Mouse (Mus musculus): ENCODE results near the gene Cdk6. TPM values are rescaled to one million over a fixed set of nuclear protein-coding genes. Genes with fewer than 3 reads are reported as not detected.
"Not testable (repeated sequence)": the region's sequence is repeated elsewhere in the genome, so short reads cannot be mapped to it uniquely, and the experiment has no call there.

The Cdk6 gene
- total RNA-seq, 4 experiments from 2014 or later = 0.56 to 1.3 (median 1.2) TPM

DNA sequence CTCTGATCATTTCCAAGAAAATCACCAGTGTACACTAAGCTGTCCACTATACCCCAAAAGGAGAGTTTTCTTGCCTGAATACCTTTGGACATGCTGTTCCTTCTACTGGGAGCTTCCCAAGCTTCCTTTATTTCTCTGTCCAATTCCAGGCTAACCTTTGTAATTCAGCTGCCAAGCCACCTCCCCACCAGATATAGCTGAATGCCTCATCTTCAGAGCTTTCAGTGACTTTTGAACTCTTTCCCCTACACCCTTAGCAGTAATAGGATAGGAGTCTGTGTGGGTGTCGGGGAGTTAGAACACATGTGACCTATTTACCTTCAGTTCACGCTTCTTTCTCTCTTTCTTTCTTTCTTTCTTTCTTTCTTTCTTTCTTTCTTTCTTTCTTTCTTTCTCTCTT, 34.9 kb downstream of the Cdk6 start:
- no peak for DNase-seq (ENCODE audit: low spot score in 2 of 2)

DNA sequence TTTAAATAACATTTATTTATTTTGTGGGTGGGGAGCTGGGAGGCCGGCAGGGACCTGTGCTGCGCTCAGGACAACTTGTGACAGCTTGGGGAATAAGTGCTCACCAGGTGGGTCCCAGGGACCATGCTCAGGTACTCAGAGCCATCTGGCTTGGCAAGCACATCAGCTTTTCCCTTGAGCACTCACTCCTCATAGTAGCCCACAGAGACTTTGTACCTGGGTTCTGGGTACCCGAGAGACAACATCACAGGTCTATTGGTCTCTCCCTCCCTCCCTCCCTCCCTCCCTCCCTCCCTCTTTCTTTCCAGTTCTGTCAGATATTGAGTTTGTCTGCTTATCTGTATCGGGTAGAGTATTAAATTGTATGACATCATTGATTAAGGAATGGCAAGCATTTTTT, 38.0 kb downstream of the Cdk6 start:
- no peak for DNase-seq (ENCODE audit: low spot score in 2 of 2)

DNA sequence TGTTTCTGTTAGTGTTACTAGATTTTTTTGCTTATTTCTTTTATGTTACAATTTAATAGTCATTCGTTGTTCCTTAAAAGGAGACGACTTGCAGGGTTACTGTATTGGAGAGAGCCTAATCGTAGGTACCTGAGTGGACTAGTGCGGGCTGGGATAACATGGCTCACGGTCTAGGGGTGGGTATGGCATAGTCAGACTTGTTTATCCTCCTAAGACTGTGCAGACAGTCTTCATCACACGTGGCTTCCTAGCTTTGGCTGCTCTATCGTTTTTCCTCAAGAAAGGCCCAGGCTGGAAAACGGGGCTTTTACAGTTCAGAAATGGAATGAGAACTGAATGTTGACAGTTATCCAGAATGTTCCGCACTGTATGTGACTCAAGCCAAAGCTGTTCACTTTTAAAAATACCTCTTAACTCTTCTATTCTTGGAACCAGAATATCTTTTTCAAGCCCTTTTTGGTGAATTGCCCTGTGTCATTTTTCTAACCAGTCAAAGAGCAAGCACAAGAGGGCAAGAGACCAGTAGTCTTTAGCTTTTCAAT, 39.5 kb downstream of the Cdk6 start:
- no peak for DNase-seq (ENCODE audit: low spot score in 2 of 2)

DNA sequence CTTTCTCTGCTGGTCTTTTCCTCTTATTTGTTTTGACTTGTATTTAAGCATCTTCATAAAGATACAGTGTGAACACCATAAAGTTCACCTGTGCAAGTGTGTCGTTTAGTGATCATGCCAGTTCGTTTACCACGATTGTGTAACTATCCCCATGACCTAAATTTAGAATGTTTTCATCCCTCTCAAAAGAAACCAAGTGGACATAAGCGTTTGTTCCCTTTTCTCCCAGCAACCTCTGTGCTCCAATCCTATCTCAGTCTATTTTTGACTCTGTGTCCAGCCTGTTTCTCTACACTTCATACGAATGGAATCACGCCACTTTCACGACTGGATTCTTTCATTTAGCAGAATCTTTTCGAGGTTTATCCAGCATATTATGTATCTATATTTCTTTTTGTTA, 40.5 kb downstream of the Cdk6 start:
- DNase-seq (ENCODE audit: low spot score in 2 of 2) = no peak

DNA sequence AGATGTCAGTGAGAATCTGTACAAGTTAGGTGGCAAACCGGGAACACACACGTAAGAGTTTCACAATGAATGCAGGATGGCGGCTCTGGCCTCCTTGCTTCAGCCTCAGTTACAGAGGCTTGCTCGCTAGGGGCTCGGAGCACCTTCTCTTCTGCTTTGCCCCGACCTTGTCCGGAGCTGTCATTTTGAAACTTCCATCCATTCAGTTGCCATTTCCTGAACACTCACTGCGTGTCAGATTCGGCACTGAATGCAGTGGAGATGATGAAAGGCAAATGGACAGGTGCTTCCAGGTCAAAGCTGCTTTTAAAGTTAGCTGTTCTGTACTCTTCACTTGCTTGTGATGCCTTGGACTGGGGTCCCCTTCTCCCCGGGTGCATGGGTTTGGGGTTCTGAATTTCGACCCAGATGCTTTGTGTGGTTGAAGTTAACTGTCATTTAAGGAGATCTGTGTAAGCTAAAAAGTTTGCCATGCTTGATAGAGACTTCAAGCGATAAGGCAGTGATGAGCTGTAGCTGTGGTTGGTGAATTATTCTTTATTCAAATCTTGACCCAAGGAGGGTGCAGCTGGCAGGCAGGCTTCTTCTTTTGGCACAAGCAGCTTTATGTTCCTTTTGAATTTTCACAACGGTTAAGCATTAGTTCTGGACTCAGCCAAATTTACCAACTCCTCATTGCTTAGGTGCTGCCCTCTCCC, 41.2 kb downstream of the Cdk6 start:
- no peak for DNase-seq (ENCODE audit: low spot score in 2 of 2)

DNA sequence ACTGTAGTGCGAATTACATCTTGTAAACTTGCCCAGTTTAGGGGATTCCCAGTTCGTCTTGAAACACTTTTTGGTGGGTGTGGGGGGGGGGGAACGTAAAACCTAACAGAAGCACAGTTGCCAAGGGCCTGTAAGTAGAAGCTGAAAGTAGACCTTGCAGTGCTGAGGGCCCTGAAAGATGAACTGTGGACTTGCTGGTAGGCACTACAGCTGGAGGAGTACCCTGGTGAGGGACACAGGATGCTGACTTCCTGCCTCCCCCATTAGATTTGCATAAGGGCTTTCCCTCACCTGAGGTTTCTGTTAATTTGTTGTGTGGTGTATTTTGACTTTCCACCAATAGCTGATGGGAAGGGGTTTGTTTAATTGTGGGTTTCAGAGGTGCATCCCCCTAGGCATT, 42.3 kb downstream of the Cdk6 start:
- DNase-seq (ENCODE audit: low spot score in 2 of 2) = no peak

DNA sequence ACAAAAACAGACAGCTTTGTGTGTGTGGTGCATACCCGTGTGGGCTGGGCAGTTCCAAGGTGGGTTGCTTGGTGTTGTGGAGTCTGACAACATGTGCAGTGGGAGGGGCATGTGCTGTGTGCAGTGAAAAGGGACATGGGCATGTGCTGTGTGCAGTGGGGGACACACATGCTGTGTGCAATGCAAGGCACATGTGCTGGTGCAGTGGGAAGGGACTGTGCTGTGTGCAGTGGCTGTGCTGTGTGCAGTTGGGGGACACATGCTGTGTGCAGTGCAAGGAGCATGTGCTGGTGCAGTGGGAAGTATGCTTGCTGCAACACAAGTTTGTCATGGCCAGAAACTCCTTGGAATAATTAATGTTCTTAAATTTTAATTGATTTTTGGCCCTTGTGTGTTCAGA, 43.8 kb downstream of the Cdk6 start:
- no peak for DNase-seq (ENCODE audit: low spot score in 2 of 2)

DNA sequence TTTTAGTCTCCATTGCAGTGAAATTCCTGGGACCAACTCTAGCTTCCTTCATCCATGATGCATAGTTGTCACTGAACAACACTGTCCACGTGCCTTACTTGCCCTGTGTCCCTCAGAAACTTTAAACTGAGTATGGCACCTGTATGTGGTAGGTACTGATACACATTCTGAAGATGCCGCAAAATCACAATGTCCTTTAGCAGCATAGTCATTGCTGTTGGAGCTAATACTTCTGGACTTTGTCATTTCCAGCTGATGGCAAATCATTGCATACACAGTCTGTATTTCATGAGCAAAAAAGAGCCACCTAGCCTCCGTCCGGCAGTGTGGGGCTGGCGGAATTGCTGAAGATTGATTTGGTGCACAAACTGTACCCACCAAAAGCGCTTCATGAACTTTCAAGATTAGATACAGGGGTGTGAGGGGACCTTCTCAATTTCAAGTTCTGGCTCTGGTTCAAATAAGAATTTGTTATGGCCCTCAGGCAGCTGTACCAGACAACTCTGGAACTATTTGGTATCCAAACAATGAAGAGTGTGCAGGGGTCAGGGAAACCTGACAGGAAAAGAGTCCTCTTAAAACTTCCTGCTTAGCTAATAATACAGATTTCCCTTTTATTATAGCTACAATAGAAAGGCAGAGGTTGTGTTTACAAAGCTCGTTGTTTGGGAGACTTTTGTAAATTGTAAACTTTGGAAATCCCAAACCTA, 44.9 kb downstream of the Cdk6 start:
- no peak for DNase-seq (ENCODE audit: low spot score in 2 of 2)

DNA sequence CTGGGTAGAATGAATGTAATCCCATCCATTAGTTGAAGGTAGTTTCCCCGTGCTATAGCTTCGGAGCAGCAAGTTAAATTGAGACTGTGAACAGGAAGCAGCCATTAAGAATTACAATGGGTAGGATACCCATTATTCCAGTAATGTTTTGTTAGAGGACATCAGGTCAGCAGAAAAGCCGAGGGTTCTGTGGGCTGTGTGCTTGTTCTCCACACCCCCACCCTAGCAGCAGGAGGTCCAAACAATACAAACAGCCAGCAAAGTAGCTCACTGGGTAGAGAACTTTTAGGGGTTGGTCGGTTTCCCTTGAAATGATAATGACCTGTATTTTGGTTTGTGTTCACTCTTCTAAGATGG, 45.4 kb downstream of the Cdk6 start:
- DNase-seq (ENCODE audit: low spot score in 2 of 2) = no peak

DNA sequence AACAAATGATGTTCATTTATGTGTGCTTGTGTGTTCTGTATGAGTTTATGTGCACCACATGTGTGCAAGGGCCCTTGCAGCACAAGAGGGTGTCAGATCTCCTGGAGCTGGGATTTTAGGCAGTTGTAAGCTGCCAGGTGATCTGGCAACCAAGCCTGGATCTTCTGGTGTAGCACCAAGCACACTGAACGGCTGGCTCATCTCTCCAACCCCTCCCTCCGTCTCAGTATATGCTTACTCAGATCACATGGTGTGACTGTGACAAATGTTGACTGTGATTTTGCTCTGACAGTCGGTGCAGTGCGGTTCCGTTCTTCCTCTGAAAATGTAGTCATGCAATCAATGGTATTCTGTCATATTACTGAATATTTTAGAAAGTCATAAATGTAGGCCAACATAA, 45.9 kb downstream of the Cdk6 start:
- DNase-seq (ENCODE audit: low spot score in 2 of 2) = no peak

DNA sequence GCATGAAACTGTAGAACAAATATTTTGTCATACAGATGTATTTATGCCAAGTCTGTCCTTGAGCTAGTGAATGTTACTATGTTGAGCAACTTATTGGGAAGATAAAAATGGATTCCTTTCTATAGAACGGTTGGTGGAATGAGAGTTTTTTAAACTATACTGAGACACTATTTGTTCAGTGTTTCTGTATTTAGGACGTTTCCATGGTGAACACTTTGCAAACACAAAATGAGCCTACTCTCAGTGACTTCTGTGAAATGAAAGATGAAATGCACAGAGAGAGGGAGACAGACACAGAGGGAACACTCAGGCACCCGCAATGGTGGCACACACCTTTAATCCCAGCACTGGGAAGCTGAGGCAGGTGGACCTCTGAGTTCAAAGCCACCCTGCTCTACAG, 51.6 kb downstream of the Cdk6 start:
- DNase-seq (ENCODE audit: low spot score in 2 of 2) = no peak

DNA sequence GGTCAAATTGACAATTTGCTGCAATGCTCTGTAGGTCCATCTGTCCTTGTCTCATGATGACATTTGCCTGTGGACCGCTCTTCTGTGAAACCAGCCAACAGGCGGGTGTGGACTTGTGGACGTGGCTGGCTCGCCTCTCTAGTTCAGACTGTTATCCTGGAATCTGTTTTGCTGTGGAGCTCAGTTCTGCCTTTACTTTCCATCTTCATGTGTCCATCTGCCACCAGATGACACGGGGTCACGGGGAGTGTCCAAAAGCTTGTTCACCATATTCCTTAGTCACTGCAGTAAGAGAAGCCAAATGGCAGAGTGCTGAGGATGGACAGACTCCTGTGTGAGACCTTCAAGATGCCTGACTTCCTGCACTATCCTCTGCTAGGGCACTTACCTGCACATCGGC, 52.9 kb downstream of the Cdk6 start:
- DNase-seq (ENCODE audit: low spot score in 2 of 2) = no peak

DNA sequence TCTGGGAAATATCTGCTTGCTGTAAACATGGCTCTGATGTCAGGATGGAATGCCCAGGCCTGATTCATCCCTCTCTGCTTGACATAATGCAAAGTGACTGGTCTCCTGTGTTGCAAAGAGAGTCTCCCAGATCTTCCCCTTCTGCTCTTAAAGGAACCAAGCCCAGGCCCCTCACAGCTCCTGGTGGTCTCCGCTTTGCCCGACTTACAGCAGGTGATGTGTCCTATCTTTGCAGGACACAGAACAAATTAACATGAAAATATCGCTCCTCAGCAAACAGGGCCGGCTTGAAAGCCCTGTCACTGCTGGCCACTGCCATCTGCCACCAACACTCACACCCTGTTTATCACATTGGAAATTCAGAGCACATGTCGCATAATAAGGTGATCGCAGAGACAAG, 53.7 kb downstream of the Cdk6 start:
- DNase-seq (ENCODE audit: low spot score in 2 of 2) = no peak

DNA sequence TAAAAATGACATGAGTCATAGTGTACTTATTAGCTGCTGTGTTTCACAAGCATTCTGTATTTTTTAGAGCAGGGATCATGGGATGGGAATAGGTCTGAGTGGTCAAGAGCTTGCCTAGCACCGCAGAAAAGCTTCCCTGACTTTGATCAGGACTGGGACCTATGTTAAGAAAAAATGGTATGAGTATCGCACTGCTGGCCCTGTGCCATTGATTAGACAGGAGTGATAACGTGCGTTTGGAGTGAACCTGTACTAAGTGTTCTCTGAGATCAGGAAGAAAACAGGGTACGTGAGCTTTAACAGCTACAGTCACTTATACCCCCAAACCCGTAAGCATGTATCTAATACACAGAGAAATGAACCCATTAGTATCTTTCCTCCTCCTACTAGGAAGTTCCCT, 54.9 kb downstream of the Cdk6 start:
- DNase-seq (ENCODE audit: low spot score in 2 of 2) = no peak

DNA sequence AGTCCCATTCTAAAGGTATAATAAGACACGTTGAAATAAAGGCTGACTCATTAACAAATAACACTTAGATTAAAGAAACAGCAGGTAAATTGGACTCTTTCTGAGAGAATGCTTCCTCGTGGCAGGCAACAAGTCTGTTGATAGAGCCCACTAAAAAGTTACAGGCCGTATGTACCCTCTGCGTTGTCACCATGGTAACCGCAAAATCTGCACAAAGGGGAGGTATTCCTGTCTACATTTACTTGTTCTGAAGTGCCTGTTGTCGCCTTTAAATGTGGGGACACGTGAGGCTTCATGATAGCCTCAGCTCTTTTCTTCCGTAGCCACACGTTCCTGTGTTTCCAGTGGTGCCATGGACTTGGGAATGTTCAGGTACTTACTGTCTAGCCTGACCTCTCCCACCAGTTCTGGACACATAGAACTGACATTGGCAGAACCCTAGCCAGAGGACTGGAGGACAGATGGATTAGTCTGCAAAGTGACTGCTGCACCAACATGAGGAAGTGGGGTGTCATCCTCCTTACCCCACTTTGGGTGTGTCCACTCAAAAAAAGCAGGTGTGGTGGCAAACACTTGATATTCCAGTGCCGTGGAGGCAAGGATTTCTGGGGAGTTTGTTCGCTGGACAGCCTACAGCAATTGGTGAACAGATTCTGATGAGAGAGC, 55.8 kb downstream of the Cdk6 start:
- no peak for DNase-seq (ENCODE audit: low spot score in 2 of 2)

DNA sequence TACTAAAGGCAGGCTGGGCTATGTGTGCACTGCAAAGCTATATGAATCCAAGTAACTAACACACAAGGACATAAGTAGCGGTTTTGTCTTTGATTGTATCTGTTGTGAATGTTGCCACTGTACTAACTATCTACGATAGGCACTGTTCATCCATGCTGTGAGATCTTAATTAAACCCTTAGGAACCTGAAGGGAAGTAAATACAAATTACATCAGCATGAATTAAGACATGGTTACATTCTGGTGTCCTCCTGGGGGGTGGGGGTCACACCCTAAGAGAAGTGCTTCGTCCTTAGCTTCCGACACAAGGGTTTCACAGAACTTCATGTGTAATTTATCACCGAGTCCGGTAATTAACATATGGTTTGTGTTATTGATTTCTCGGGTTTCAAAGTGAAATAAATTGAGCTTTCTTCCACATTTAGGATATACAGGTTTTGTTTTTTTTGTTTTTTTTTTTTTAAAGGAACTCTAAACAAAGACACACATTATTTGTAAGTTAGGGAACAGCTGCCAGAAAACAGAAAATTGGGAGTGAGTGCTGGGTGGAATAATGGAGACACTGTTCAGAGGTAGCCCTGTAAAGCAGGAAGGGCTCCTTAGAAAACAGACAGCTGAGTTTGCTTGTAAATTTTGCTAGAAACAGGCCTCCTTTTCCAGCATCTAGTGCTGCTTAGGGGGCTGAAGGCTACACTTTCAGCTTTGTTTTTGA, 58.7 kb downstream of the Cdk6 start:
- DNase-seq (ENCODE audit: low spot score in 2 of 2) = no peak

DNA sequence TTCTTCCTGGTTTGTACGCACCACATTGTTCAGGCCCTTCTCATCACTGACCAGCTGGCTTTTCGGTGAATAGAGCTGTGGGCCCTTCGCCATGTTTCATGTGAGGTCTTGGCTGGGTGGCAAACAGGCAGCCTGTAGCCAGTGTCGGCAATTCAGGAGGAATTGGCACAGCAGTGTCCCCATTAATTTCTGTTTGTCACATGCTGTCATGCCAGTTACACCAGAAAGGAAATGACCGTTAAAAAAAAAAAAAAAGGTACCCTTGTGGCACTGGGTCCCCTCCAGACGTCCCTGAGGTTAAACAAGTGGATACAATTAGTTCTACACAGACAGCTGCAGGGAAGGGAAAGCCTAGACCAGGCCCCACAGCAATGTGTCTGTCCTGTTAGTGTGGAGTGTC, 63.8 kb downstream of the Cdk6 start:
- no peak for DNase-seq (ENCODE audit: low spot score in 2 of 2)

DNA sequence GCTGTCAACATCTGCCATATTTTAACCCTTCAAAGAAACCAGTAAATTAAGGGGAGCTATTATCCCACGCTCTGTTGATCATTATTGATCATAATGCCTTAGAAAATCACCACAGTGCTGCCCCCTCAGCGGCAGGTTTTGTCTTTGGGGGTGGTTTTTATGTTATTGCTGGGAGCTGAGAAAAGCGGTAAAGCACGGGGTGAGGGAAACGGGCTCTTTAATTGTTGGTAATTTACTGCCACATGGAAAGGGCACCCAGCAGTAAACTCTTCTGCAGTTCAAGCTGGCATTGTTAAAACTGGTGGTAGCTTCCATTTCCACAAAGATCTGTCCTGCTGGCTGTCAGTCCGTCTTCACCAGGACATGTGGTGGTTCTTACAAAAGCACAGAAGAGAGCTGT, 64.2 kb downstream of the Cdk6 start:
- no peak for DNase-seq (ENCODE audit: low spot score in 2 of 2)

DNA sequence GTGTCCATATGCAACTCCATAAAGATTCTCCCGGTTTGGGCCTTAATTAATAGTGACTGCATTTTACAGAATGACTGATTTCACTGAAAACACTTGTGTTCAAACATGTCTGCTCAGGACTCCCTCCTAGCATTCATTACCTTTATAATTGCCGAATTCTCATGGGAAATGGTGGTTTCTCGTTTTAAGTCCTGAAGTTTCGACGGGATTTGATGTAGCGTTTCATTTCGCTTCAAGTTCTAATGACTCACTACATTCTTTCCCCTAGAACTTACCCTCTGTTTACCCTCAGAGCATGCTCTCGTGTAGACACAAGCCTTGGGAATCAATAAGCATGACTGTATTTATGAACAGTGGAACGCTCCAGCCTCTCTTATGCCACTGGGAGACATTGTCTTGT, 66.6 kb downstream of the Cdk6 start:
- DNase-seq (ENCODE audit: low spot score in 2 of 2) = no peak

DNA sequence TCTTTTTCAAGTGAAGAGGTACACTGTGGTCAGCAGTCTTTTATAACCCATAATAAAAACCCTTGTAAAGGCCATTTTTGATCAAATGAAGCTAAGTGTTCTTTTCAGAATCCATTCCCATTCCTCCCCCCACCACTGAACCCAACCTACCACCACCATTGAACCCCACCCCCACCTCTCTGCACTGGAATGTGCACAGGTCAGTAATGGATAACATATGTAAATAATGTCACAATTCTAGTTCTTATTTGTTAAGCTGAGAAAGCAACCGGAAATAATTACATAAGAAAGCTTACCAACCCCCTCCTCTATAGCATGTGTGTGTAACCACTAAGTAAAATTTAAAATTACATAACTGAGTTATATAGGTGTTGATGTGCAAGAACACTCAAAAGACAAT, 76.9 kb downstream of the Cdk6 start:
- not testable (repeated sequence) for DNase-seq (ENCODE audit: low spot score in 2 of 2)

DNA sequence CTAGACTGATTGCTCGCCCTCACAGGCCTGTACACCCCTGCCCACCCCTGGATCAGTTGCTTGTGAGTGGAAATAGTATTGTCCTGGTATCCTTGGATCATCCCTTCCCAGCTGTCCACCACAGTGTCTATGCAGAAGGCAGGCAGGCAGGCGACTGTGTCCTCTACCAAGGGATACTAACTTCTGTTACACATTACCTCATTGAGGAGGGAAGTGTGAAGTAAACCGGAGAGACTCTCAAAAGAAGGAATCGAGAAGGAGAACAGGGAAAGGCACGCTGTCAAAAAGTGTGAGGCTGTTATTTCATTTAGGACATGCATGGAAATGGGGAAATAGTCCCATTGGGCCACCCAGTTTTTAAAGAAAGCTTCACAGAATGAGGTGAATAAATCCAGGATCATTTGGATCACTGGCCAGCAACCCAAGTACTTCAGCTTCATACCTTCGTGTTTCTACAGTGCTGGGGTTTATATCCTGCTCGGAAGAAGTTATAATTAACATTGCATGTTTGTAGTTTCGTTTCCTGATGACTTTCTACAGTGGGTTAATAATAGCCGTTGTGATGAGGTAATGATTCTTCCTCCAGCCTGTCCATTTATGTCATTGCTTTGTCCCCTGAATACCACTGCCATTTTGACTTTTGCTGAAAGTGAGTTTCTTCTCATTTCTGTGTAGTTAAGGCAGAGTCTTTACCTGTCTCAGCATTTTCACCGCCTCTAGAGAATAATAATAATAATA, 79.0 kb downstream of the Cdk6 start:
- DNase-seq (ENCODE audit: low spot score in 2 of 2) = no peak

Data from gastrocnemius, adult 8-10 months (tissue).